Mouse (Mus musculus) heart, adult 2 months (tissue): ENCODE results near the gene Tspear.

Experiments
- CTCF ChIP-seq: fragments of 200-600 bp; IDR thresholded peaks from 2 replicates; pipeline ENCODE4 v1.8.1; 2022; ENCODE audit warnings: antibody characterized with exemption, mild to moderate bottlenecking, moderate library complexity
- EP300 ChIP-seq: fragments of 200-500 bp; IDR thresholded peaks from 2 replicates; pipeline ENCODE4 v1.6.1; 2011; ENCODE audit warnings: low read depth, low read length, control low read depth; ENCODE audit not compliant: insufficient read depth
- POLR2A ChIP-seq: fragments of 200-500 bp; IDR thresholded peaks from 2 replicates; pipeline ENCODE4 v1.6.1; 2011; ENCODE audit warnings: mild to moderate bottlenecking, low read depth, low read length, control low read depth; ENCODE audit not compliant: insufficient read depth

GRCm38 (mm10) chr10:77666342-77666741 lies 20.0 kb upstream of the Tspear start:
- no peak for TF ChIP-seq CTCF
- TF ChIP-seq POLR2A = no peak
- no peak for TF ChIP-seq EP300
